Mouse (Mus musculus): ENCODE results near the gene Znrf3.
"Not testable (repeated sequence)": the region's sequence is repeated elsewhere in the genome, so short reads cannot be mapped to it uniquely, and the experiment has no call there.

The Znrf3 gene

DNA sequence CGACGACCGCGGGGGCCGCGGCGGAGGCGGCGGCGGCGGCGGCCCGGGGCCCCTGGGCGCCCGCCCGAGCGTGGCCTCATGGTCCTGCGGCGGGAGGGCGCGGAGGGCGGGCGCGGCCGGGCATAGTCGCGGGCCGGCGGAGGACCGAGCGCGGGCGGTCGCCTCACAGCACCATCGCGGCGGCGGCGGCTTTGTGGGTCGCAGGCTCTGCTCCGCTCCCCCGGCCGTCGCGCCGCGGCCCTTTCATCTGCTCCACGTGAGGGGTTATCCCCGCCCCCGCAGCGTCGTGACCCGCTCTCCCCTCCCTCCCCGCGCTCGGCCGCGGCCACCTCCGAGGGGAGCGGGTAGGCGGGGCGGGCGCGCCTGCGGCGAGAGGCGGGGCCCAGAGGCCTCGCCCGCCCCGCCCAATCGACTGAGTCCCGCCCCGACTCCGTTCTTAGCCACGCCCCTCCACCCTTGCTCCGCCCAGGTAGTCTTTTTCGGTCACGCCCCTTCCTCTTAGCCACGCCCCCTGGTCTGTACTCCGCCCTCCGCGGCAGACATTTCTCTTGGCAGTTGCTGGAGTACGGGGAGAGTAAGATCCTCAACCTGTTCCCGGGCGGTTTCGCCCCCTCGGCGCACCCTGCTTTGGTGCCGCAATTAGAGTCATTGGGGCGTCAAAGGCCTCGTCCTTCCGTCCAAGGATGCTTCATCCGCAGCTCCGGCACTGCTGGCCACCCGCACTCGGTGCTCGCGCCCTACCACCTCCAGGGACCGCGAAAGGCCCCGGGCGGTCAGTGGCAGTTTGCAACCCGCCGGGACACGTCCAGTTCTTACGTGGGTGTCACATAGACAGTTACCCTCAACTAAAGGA is at the start of gene Znrf3:
Gene Znrf3, minus strand, starts transcription at position 249 of the 853 bp plus-strand sequence.
- DNase-seq (ENCODE audit: extremely low read depth, low read depth, low spot score) = no peak

DNA sequence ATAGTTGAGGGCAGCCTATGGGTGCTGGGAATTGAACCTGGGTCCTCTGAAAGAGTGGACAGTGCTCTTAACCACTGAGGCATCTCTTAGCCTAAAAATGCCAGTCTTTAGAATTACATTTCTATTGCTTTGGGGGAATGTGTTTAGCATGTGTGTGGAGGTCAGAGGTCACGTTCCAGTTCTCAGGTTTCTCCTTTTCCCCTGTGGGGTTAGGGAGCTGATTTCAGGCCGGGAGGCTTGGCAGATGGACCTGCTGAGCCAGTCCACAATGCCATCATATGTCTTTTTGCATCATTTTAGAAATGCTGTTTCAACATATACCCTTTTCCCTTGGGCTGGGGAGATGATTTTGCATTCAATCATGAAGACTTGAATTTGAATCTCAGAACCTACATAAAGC is 49.2 kb upstream of the Znrf3 start:
- no peak for DNase-seq (ENCODE audit: extremely low read depth, low read depth, low spot score)

DNA sequence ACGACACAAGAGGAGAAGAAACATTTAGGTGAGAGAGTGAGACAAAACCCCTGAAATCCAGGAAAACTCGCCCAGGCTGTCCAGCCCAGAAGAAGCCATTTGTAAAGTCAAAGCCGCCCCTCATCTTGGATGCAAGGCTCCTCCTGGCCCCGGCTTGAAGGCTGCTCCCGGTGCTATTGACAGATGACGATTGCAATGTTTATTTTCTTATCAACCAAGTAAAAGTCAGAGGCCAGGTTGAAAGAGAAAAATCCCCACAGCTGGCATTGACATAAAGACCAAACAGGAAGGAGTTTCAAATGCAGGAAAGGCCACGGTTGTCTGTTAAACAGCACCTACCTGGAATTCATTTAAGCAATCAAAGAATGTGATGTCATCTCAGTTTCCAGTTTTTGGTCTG is 47.3 kb upstream of the Znrf3 start:
- DNase-seq (ENCODE audit: extremely low read depth, low read depth, low spot score) = no peak

DNA sequence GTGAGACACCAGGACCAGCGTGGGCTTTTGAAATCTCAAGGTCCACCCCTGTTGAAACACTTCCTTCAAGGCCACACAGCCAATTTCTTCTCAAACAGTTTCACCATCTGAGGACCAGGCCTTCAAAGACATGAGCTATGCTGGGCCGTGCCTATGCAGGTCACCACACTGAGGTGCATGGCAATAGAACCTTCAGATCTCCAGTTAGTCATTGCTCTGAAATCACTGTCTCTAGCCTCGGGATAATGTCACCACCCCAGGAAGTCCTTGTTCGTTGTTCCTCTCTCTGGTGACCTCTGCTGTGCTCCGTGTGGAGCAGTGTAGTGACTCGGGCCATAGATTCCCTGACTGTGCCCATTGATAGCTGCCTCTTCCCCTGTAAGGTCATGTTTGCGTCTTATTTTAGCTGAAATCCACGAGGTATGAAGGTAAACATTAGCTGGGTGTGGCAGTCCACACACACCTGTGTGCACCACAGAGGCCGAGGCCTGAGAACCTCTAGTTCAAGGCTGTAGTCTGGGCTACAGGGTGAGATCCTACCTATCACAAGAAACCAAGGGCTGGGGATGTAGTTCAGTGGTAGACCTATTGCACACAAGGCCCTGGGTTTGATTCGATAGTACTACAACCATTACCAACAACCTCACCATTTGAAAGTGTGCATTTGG is 46.5 kb upstream of the Znrf3 start:
- DNase-seq (ENCODE audit: extremely low read depth, low read depth, low spot score) = no peak

DNA sequence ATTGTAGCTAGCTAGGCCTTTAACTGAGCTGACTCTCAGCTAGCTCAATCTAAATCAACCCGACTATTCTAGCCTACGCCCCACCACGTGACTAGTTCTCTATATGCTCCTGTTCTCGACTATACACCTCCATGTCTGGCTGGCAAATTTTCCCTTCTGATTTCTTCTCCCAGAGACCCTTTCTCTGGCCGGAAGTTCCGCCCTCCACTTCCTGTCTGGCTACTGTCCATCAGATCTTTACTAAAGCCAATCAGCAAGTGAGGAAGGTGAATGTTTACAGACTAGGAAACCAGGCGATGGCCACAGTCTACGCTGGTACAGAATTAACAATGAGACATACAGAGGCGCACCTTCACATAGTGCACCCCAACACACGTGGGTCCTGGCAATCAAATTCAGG is 44.8 kb upstream of the Znrf3 start:
- DNase-seq (ENCODE audit: extremely low read depth, low read depth, low spot score) = not testable (repeated sequence)

DNA sequence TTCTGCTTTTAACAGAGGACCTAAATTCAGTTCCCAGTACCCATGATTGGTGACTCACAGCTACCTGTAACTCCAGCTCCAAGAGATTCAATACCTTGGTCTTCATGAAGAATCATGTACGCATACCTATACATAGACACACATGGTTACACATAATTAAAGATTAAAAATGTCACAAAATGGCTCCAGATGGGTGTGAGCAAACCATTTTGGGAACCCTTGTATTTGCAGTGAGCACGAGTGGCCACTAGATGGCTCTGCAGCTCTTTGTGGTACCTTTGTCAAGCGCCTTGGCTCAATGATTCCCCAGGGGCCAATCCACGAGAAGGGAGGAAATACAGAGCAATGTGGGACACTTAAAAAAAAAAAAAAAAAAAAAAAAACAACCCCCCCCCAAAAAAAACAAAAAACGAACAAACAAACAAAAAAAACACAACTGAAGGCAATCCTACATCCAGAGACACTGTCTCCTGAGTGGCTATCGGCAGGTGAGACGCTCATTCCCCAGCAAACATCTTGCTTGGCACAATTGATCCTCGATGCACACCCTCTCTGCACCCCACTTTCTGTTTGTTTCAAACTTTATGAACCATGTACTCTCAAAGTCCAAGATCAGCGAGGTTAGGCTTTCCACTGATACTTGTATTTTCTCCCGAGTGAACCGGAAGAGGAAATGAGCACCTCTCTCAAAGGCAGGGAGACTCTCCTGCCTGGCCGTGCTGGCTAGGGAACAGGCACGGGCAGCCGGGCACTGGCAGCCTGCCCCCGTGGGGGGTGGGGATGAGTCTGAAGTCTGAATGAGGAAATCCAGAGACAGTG is 40.8 kb upstream of the Znrf3 start:
- no peak for DNase-seq (ENCODE audit: extremely low read depth, low read depth, low spot score)

DNA sequence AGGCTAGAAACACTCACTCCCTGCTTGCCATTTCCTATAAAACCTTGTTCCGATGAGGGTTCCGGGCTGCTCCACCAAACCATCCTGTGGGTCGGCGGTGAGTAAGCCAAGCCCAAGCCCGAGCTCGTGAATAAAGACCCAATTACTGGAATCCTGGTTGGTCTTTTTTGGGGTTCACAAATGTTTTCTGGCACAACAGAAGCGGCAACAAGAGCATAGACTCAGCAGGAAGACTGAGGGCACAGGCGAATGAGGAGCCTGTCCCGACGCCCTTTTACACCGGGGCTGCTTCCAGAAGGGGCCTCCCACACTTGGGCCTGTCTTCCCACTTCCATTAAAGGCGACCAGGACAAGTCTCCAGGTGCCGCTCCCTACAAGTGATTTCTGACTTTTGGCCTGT is 37.9 kb upstream of the Znrf3 start:
- no peak for DNase-seq (ENCODE audit: extremely low read depth, low read depth, low spot score)

DNA sequence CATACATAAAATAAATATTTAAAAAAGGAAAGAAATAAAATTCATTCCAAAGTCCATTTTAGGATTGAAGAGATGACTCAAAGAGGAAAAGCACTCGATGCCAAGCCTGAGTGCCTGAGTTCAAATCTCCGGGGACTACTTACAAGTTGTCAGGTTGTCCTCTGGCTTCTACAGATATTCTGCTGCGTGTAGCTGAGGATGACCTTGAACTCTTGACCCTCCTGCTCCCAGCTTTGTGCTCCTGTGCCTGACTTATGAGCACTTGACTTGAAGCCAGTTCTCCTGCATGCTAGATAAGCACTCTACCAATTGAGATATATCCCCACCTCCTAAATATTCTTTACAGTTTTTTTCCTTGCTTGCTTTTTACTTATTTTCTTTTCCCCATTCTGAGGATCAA is 34.2 kb upstream of the Znrf3 start:
- DNase-seq (ENCODE audit: extremely low read depth, low read depth, low spot score) = no peak

DNA sequence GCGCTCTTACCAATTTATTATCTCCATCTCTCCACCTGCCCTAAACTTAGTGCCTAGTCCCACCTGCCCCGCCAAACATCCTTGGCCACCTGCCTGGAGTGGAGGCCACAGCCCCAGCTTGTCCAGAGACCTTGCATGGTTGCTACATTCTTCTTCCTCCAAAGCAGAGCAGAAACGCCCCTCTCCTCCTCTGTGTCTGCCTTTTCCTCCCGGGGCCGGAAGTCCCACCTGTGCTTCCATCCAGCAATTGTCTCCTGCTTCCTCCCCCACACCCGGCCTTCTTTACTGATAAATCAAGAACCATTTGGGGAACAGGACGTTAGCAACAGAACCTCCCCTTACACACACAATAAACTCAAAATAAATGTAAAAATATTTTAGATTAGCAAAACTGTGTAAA is 33.5 kb upstream of the Znrf3 start:
- no peak for DNase-seq (ENCODE audit: extremely low read depth, low read depth, low spot score)

DNA sequence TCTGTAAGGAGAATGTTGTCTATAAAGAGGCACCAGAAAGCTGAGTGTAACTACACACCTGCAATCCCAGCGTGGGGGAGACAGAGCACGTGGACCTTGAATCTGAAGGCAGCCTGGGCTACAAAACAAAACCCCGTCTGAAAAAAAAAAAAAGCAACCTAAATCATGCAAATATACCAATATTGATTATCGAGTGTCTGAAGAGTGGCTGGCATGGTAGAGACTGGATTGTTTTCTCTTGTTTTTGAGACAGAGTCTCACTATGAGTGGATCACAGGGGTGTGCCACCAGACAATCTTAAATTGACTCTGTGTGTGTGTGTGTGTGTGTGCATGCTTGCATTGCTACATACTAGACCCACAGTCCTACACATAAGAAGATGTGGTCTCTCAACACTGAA is 32.2 kb upstream of the Znrf3 start:
- no peak for DNase-seq (ENCODE audit: extremely low read depth, low read depth, low spot score)

DNA sequence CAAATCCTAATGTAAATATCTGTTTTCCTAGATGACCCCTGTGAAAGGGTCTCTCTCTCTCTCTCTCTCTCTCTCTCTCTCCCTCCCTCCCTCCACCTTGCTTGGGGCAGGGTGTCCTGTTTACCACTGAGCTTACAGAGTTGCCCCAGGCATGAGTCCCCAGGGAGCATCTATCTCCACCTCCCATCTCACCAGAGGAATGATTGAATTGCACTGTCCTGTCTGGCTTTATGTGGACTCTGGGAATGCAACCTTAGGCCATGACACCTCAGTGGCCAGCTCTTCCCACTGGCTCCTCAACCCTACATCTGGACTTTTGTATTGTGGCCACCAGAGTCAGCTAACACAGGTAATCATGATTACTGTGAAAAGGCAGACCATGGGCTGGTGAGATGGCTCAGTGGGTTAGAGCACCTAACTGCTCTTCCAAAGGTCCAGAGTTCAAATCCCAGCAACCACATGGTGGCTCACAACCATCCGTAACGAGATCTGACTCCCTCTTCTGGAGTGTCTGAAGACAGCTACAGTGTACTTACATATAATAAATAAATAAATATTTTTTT is 31.0 kb upstream of the Znrf3 start:
- not testable (repeated sequence) for DNase-seq (ENCODE audit: extremely low read depth, low read depth, low spot score)

DNA sequence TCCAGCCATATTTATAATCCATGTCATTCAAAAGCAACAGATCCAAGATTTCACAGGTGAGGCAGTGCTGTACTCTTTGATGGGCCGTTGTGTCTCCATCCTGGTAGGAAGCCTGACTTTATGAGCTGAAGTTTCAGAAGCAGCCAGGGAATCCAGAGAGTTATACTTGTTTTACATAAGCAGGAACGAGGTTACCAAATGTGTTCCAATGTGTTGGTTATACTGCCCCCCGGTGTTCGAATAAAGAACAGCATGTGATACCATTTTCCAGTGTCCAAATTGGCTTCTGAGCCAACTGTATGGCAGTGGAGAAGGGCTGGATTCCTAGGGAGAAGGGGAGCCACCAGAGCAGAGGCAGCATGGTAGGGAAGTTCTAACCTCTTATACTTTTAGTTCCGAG is 29.5 kb upstream of the Znrf3 start:
- DNase-seq (ENCODE audit: extremely low read depth, low read depth, low spot score) = no peak

DNA sequence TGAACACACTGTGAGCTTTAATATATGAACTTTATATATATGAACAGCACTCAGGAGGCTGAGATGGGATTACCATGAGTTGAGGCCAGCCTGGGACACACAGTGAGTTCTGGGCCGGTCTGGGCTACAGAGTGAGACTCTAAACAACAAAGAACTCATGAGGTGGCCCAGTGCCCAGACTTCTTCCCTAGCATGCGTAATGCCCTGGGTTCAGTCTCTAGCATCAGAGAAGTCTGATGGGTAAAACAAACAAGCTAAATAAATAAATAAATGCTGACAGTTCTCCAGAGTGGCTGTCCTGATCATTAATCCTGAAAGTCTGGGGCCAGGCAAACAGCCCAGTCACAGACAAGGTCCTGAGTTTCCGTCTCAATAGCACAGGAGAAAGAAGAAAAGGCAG is 25.4 kb upstream of the Znrf3 start:
- no peak for DNase-seq (ENCODE audit: extremely low read depth, low read depth, low spot score)

DNA sequence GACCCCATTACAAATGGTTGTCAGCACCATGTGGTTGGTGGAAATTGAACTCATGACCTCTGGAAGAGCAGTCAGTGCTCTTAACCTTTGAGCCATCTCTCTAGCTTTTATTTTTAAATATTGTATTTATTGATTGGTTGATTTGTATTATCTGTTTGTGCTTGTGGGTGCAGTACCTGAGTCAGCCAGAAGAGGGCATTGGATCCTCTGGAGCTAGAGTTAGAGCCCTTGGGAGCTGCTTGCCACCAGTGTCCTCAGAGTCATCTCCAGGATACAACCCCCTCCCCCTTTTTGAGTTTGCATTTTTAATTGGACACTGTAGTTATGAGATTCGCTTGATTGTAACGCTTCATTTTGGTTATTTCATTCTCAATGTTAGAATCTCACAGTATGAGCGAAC is 24.4 kb upstream of the Znrf3 start:
- DNase-seq (ENCODE audit: extremely low read depth, low read depth, low spot score) = no peak

DNA sequence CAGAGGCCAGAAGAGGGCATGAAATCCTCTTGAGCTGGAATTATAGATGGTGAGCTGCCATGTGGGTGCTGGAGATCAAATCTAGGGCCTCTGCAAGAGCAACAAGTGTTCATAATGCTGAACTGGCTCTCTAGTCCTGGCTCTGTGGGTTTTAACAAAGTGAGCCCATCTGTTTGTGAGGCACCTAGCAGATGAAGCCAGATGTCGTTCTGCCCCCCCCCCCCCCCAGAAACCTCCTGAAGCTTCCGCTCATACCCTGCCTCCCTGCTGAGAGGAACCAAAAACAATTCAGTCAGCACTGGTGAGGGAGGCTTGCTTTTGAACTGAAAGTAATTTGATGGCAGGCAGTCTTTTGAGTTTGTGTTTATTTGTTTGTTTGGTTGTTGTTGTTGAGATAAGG is 23.8 kb upstream of the Znrf3 start:
- no peak for DNase-seq (ENCODE audit: extremely low read depth, low read depth, low spot score)

DNA sequence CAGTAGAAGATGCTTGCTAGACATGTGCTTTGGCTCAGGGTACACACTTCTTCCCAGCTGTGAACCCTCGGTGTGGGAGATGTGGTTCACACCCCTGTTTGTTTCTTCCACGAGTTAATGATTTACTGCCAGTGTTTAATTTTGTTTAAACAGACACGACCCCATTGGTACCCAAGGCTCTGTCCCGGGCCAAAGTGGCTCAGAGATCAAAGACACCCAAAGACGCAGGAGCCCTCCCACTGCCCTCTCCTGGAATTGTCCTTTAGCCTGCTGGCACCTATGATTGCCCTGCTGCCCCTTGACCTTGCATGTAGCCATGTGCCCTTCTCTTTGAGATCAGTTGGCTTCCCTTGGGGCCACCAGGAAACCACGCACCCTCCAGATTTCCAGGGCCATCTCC is 7.3 kb upstream of the Znrf3 start:
- no peak for DNase-seq (ENCODE audit: extremely low read depth, low read depth, low spot score)

DNA sequence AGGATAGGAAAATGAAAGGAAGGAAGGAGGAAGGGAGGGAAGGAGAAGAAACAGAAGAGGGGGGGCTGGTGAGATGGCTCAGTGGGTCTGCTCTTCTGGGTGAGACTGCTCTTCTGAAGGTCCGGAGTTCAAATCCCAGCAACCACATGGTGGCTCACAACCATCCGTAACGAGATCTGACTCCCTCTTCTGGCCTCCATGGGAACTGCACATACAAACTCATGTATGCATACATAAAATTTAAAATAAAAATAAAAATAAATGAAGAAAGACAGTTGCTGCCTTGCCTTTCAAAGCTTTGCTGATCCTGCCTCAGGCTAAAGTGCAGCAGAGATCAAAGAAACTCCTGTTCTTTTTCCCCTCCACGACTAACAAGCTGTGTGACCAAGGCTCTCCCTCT is 6.7 kb upstream of the Znrf3 start:
- no peak for DNase-seq (ENCODE audit: extremely low read depth, low read depth, low spot score)

DNA sequence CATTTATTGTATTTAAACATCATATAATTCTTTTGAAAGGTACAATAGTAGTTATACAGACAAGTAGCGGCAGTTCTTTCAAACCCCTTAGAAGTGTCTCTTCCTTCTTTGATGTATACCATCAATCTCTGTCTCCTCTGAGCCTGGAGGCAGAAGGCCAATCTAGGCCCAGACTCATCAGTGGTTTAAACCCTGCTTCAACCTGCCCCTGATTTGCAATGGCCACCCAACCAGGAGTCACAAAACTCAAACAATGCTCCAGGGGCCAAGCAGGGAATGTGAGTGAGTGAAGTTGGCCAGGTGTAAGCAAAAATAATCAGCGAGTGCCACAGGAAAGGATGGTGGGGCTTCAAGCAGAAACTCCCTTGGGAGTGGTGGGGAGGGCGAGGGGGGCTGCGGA is 6.1 kb upstream of the Znrf3 start:
- DNase-seq (ENCODE audit: extremely low read depth, low read depth, low spot score) = no peak

DNA sequence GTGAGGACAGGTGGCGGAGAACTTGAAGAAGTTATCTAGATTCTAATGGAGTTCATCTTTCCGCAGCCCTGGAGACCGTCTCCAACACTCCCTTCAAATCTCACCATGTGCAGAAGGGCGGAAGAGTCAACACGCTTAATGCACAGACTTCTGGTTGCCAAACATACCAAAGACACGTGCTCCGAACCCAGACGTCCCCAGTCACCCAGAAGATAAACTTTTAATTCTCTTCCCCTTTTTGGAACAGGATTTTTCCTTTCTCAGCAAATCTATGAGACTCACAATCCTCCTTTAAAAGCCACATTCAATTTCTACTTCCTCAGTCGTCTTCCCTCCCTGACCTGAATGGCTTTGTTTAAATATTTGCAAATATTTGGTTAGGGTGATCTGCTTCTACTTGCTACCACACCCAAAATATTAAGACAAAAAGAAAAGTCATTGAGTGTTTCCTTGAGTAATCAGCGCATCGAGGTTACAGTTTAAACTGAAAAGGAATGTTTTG is 856 bp upstream of the Znrf3 start:
- no peak for DNase-seq (ENCODE audit: extremely low read depth, low read depth, low spot score)

DNA sequence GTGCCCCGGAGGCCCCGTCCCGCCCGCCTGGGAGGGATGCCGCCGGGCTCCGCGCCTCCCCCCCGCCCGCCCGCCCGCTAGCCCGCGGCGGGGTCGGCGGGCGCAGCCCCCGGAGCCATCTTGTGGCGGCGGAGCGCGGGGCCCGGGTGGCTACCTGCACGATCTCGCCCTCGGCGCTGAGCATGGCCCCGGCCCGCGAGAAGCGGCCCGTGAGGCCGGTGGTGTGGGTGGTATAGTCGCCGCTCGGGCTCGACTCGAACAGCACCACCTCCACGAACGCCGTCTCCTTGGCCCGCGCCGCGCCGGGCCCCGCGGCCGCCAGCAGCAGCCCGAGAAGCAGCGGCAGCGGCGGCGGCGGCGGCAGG is 431 bp downstream of the Znrf3 start:
- no peak for DNase-seq (ENCODE audit: extremely low read depth, low read depth, low spot score)

DNA sequence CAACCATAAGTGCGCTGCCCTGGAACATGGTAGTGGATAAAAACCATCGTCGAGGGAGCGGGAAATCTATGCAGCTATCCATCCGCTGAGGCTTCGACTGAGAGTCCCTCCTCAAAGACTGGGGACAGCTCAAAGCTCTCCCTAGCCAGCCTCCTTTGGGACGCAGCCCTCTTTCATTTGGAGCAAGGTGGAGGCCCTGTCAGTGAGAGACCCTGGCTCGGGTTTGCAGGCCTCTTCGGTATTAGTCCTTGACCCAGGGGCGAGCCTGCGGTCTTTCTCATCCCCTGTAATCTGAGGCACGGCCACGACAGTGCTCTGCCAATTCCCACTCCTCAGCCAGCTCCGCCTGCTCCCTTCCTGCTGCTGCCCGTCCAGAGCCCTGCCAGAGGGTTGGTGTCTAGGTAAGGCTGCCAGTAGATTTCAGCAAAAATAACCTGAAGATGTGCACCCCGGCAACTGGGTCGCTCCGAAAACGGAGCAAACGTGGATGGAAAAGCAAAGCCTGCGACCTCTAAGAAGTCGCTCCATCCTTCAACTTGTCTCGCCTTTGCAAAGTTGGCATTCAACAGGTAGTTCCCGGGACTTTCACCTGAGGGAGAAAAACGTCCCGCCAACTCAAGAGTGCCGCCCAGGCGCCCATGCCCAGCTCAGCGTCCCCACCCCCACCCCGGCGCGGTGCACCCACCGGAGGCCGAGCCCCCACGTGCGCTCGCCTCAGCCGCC is 975 bp downstream of the Znrf3 start:
- no peak for DNase-seq (ENCODE audit: extremely low read depth, low read depth, low spot score)

Data from fat pad, adult 2 months (tissue).